Comparison of ENCODE assay signal across 23 mouse cellular contexts in the genomic region with DNA sequence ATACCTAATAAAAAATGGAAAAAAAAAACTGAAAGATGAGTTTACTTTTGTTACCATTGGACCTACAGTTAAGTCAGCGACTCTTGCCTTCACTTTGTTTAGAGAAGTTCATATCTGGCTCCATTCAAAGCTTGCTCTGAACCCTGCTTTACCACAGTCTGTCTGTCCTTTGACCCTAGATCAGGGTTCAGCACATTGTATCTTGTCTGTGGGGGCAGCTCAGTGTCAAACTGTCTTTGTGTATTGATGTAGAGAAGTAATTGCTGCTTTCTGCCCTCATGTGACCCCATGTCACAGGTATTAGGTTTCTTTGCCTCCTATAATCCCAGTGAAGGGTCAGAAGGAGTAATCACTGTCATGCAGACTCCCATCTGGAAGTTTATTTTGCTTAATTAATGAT.
DNase-seq lines count a peak whose midpoint lies in the region; ATAC-seq lines count a peak whose summit lies in the region.
"Had no signal": no experiment of that assay in that cellular context is flagged by ENCODE, and none has a peak within 500 bp of the region (broad histone marks: within the 10 kb centered on the region; RNA-seq: fewer than 3 reads in every experiment).

No protein-coding gene starts in this region.

- DNase-seq in embryo, embryonic 10 days (ENCODE audit: low spot score), result peak; percentile 68
- peak; percentile 19 for DNase-seq in embryo, embryonic 11 days
- DNase-seq in yolk sac, embryonic 10.5 days (ENCODE audit: low spot score), result peak; percentile 27
- DNase-seq: adrenal gland, adult 2 months; adrenal gland, postnatal 25 days; cerebellum, adult 18-20 months; cerebellum, adult 9-11 months; cerebellum, postnatal 36 days; gastrocnemius, postnatal 36 days; heart, adult 11 months; heart, postnatal 10 days; heart, postnatal 4 days had no signal

- no peak overlapping the region for H3K27ac ChIP-seq in kidney, embryonic 14.5 days (ENCODE audit: low read depth, low read length)
- H3K27ac ChIP-seq in kidney, embryonic 16.5 days (ENCODE audit: low read length), result no peak overlapping the region
- H3K27ac ChIP-seq: forebrain, embryonic 10.5 days; heart, embryonic 10.5 days; hindbrain, embryonic 12.5 days had no signal

- 0 out of 2 replicates have a peak, but pooled peaks cover 3% of the 10 kb centered on the region for H3K4me1 ChIP-seq in kidney, embryonic 14.5 days (ENCODE audit: control insufficient read depth, insufficient read depth, low read length)
- H3K4me1 ChIP-seq in kidney, embryonic 16.5 days (ENCODE audit: insufficient read depth, low read length), result peaks cover 3% of the 10 kb centered on the region; the same call in 1 of the 2 replicates
- H3K4me1 ChIP-seq: hindbrain, embryonic 12.5 days had no signal

- no peak overlapping the region for H3K4me3 ChIP-seq in kidney, embryonic 14.5 days (ENCODE audit: low read length)
- H3K4me3 ChIP-seq in kidney, embryonic 16.5 days (ENCODE audit: low read length), result no peak overlapping the region
- H3K4me3 ChIP-seq: erythroblast, embryonic 14.5 days; forebrain, embryonic 10.5 days; heart, embryonic 10.5 days; hindbrain, embryonic 12.5 days had no signal

- H3K27me3 ChIP-seq in kidney, embryonic 14.5 days (ENCODE audit: control insufficient read depth, insufficient read depth, low read length), result no peaks in the 10 kb centered on the region
- H3K27me3 ChIP-seq in kidney, embryonic 16.5 days (ENCODE audit: insufficient read depth, low read length), result no peaks in the 10 kb centered on the region
- H3K27me3 ChIP-seq: CH12.LX; hindbrain, embryonic 12.5 days; Patski had no signal

- H3K4me2 ChIP-seq in kidney, embryonic 14.5 days (replicated peaks; ENCODE audit: low read depth, low read length), result no peak overlapping the region
- H3K4me2 ChIP-seq in kidney, embryonic 16.5 days (replicated peaks; ENCODE audit: low read depth, low read length), result no peak overlapping the region
- H3K4me2 ChIP-seq: hindbrain, embryonic 12.5 days had no signal

- ATAC-seq in kidney, embryonic 14.5 days (ENCODE audit: low FRiP score, low TSS enrichment), result 0 out of 2 replicates have a peak, but pooled peaks have one; percentile 57
- no peak for ATAC-seq in kidney, embryonic 16.5 days (ENCODE audit: low FRiP score, low TSS enrichment)
- no peak for ATAC-seq in activated CD4-positive, CD25-positive, alpha-beta regulatory T cell, adult 4 months
- ATAC-seq: forebrain, embryonic 14.5 days; hindbrain, embryonic 16.5 days; Patski had no signal

- H3K9ac ChIP-seq in kidney, embryonic 14.5 days (ENCODE audit: low read depth, low read length), result no peak overlapping the region
- no peak overlapping the region for H3K9ac ChIP-seq in kidney, embryonic 16.5 days (replicated peaks; ENCODE audit: low read length)
- H3K9ac ChIP-seq: hindbrain, embryonic 12.5 days had no signal

- no peaks in the 10 kb centered on the region for H3K36me3 ChIP-seq in kidney, embryonic 14.5 days (ENCODE audit: control insufficient read depth, insufficient read depth, low read length)
- no peaks in the 10 kb centered on the region for H3K36me3 ChIP-seq in kidney, embryonic 16.5 days (ENCODE audit: insufficient read depth, low read length)
- H3K36me3 ChIP-seq: forebrain, embryonic 10.5 days; heart, embryonic 10.5 days; hindbrain, embryonic 12.5 days had no signal

- WGBS in kidney, embryonic 14.5 days, result 27% methylated on average over 1 of the region's 1 CpGs
- 31% methylated on average over 1 of the region's 1 CpGs for WGBS in kidney, embryonic 16.5 days

- H3K9me3 ChIP-seq in kidney, embryonic 14.5 days (ENCODE audit: control insufficient read depth, low read length), result no peaks in the 10 kb centered on the region
- H3K9me3 ChIP-seq in kidney, embryonic 16.5 days (ENCODE audit: low read length), result no peaks in the 10 kb centered on the region; the same call in 1 of the 2 replicates
- H3K9me3 ChIP-seq: forebrain, embryonic 10.5 days; heart, embryonic 10.5 days; hindbrain, embryonic 12.5 days had no signal
